Mouse (Mus musculus) C2C12 (cell line): ENCODE results near the gene St8sia2. TPM values are rescaled to one million over a fixed set of nuclear protein-coding genes. Genes with fewer than 3 reads are reported as not detected.

ENCODE experiments used
- H3K27me3 ChIP-seq: one replicate; pipeline ENCODE4 v1.6.1; 2011; ENCODE audit not compliant: control insufficient read depth, insufficient read depth, insufficient read length
- H3K36me3 ChIP-seq: one replicate; pipeline ENCODE4 v1.6.1; 2011; ENCODE audit not compliant: control insufficient read depth, insufficient read depth
- H3K4me3 ChIP-seq: one replicate; pipeline ENCODE4 v1.5.1; 2011; ENCODE audit warnings: mild to moderate bottlenecking, control low read depth; ENCODE audit not compliant: poor library complexity, insufficient read depth, severe bottlenecking
- H3K79me2 ChIP-seq: one replicate; pipeline ENCODE4 v1.6.1; 2011; ENCODE audit not compliant: control insufficient read depth, insufficient read depth
- H3K79me3 ChIP-seq: one replicate; pipeline ENCODE4 v1.6.1; 2011; ENCODE audit warnings: low read depth, control low read depth
- H3ac ChIP-seq: one replicate; pipeline ENCODE3; 2011; ENCODE audit warnings: low read depth; ENCODE audit not compliant: control insufficient read depth, insufficient read length
- CEBPB ChIP-seq: IDR thresholded peaks from one replicate; pipeline ENCODE4 v1.6.1; 2011; ENCODE audit warnings: low read depth, mild to moderate bottlenecking, control low read depth, moderate library complexity
- CTCF ChIP-seq: IDR thresholded peaks from one replicate; pipeline ENCODE4 v1.5.1; 2011; ENCODE audit not compliant: control insufficient read depth, insufficient read depth, insufficient read length
- FOSL1 ChIP-seq: IDR thresholded peaks from one replicate; pipeline ENCODE4 v1.8.0; 2011; ENCODE audit warnings: mild to moderate bottlenecking, low read length; ENCODE audit not compliant: poor library complexity, insufficient read depth, severe bottlenecking
- MAX ChIP-seq: IDR thresholded peaks from one replicate; pipeline ENCODE4 v1.6.1; 2011; ENCODE audit warnings: mild to moderate bottlenecking, control low read depth
- MYOD1 ChIP-seq: IDR thresholded peaks from one replicate; pipeline ENCODE4 v1.6.1; 2011; ENCODE audit warnings: low read depth; ENCODE audit not compliant: control insufficient read depth, insufficient read length
- MYOG ChIP-seq: IDR thresholded peaks from one replicate; pipeline ENCODE4 v1.6.1; 2011; ENCODE audit not compliant: control insufficient read depth, insufficient read length; ENCODE audit errors: extremely low read depth
- USF1 ChIP-seq: IDR thresholded peaks from one replicate; pipeline ENCODE4 v1.6.1; 2011; ENCODE audit warnings: low read depth, mild to moderate bottlenecking, control low read depth, moderate library complexity
- polyA plus RNA-seq: library from polyadenylated mRNA; unstranded; fragments of >200 nt; fragmentation: generic; extraction: Trizol; gene quantifications from one replicate; pipeline ENCODE4 v1.2.1, GENCODE M21; 2012; ENCODE audit warnings: missing spikeins

Gene St8sia2
- polyA plus RNA-seq, 1 experiment = 2.2 TPM

DNA sequence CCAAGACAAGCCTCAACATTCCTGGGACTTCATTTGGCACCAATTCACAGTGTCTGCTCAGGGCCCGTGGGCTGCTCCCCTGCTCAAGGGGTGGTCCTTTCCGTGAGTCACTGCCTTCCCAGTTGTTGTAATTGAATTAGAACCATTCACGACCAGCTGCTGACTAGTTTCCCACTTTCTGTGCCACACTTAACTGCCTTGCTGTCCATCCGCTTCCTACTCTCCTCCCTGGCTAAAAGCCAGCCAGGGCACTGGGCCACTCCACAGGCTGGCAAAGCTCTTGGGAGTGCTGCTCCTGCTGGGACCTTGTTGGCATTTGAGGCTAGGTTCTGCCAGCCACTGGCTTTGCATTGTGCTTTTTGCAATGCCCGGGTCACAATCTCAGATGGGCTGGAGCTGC is 59.0 kb downstream of the St8sia2 start:
- H3K79me3 ChIP-seq = no peaks in the 10 kb centered on the region
- H3K36me3 ChIP-seq = no peaks in the 10 kb centered on the region
- H3K4me3 ChIP-seq = no peak overlapping the region
- TF ChIP-seq CTCF = no peak
- TF ChIP-seq MYOD1 = no peak
- no peak for TF ChIP-seq CEBPB
- TF ChIP-seq MYOG = no peak
- no peak for TF ChIP-seq MAX
- no peak for TF ChIP-seq FOSL1
- TF ChIP-seq USF1 = no peak
- no peaks in the 10 kb centered on the region for H3K27me3 ChIP-seq
- no peak overlapping the region for H3ac ChIP-seq
- H3K79me2 ChIP-seq = no peaks in the 10 kb centered on the region

DNA sequence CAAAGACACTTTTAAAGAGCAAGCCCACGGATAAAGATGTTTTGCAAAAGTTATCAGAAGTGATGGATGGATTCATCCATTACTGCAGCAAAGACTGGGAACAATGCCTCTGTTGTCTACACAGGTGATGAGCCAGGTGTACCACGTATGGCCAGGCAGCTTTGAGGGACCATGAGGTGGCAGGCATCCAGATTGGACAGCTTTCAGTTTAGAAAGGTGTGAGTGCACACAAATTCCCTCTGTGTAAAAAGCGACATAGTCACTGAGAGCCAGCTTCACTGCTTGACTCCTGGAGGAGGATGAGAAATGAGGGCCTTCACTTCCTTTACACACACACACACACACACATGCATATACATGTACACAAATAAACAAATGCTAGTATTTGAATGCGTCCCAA is 60.4 kb downstream of the St8sia2 start:
- no peaks in the 10 kb centered on the region for H3K36me3 ChIP-seq
- H3K27me3 ChIP-seq = no peaks in the 10 kb centered on the region
- H3K4me3 ChIP-seq = no peak overlapping the region
- no peaks in the 10 kb centered on the region for H3K79me2 ChIP-seq
- no peak for TF ChIP-seq FOSL1
- no peak for TF ChIP-seq CTCF
- no peak for TF ChIP-seq MAX
- TF ChIP-seq CEBPB = no peak
- no peak for TF ChIP-seq MYOG
- no peak for TF ChIP-seq MYOD1
- TF ChIP-seq USF1 = no peak
- H3K79me3 ChIP-seq = no peaks in the 10 kb centered on the region
- no peak overlapping the region for H3ac ChIP-seq

DNA sequence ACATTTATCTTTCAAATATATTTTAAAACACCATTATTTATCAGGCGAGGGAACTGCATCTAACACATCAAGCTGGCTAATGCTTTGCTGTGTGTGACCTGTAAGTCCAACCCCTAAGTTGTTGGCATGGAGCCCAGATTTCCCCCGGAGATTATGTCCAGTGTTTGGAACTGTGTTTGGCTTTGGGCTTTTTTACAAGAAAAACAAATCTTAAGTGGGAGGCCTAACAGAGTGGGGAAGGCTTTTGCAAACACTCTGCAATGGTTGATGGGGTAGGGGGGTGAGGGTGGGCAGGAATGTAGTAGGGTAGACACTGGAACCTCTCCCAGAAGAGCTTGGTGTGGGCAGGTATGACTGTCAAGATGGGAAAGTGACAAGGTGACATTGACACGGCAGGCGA is 71.8 kb downstream of the St8sia2 start:
- no peaks in the 10 kb centered on the region for H3K27me3 ChIP-seq
- H3K4me3 ChIP-seq = no peak overlapping the region
- no peaks in the 10 kb centered on the region for H3K79me3 ChIP-seq
- TF ChIP-seq FOSL1 (no peak), CTCF (no peak), MAX (no peak), MYOG (no peak), USF1 (no peak), MYOD1 (no peak), CEBPB (no peak)
- no peaks in the 10 kb centered on the region for H3K79me2 ChIP-seq
- H3ac ChIP-seq = no peak overlapping the region
- H3K36me3 ChIP-seq = no peaks in the 10 kb centered on the region

DNA sequence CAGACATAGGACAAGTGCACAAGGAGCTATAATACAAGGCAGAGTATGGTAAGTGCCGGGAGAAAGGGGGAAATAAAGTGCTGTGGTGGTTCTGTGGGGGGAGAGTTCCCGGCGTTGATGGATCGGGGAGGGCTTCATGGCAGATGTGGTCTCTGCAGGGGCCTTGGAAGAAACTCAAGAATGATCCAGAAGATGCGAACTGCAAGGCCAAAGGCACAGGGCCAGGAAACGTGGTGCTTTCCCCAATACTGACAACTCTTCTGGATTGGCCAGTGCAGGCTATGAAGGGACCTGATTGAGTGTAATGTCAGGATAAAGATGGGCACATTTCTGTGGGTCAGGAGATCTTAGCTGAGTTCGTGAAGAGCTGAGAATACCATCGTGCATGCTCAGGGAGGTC is 74.3 kb downstream of the St8sia2 start:
- no peaks in the 10 kb centered on the region for H3K79me2 ChIP-seq

DNA sequence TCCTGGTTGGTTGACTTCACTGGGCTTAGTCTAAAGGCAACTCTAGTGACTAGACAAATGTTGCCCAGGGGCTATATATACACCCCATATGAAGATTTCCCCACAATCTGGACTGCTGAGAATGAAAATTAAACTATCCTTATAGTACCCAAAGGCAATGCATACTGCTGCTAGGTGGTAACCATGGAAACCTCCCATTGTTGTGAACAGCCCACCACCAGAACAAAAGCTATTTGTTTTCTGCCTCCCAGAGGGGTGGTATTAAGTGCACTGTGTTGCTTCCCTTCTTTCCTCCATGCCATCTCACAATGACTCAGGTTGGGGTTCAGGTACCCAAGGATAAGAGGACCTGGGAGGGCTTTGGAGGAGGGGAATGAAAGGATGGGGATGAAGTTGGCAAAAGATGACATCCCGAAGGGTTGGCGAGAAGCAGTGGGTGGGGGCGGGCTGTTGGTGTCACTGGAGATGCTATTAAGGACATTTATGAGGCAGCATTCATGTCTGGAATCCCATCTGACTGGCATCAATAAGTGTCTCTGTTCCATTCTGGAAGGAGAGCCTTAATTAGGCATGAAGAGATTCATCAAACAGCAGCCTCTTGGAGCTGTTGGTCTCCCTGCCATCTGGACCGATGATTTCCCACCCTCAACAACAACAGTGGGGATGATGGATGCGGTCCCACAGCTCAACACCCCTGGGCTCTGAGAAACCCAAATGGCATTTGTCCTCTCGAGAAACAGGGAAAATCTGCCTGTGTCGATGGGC is 75.3 kb downstream of the St8sia2 start:
- no peak overlapping the region for H3K4me3 ChIP-seq
- H3K79me3 ChIP-seq = no peaks in the 10 kb centered on the region
- no peak overlapping the region for H3ac ChIP-seq
- H3K79me2 ChIP-seq = no peaks in the 10 kb centered on the region
- no peaks in the 10 kb centered on the region for H3K36me3 ChIP-seq
- H3K27me3 ChIP-seq = no peaks in the 10 kb centered on the region
- no peak for TF ChIP-seq MYOG
- TF ChIP-seq MYOD1 = no peak
- TF ChIP-seq MAX = no peak
- no peak for TF ChIP-seq CEBPB

More for the DNA sequence above, 74.3 kb downstream of the St8sia2 start:
- Histone ChIP-seq H3K36me3 (no peaks in the 10 kb centered on the region), H3K27me3 (no peaks in the 10 kb centered on the region), H3K79me3 (no peaks in the 10 kb centered on the region), H3ac (no peak overlapping the region), H3K4me3 (no peak overlapping the region)
- TF ChIP-seq CEBPB (no peak), MYOD1 (no peak), MYOG (no peak), USF1 (no peak), CTCF (no peak), MAX (no peak), FOSL1 (no peak)

DNA sequence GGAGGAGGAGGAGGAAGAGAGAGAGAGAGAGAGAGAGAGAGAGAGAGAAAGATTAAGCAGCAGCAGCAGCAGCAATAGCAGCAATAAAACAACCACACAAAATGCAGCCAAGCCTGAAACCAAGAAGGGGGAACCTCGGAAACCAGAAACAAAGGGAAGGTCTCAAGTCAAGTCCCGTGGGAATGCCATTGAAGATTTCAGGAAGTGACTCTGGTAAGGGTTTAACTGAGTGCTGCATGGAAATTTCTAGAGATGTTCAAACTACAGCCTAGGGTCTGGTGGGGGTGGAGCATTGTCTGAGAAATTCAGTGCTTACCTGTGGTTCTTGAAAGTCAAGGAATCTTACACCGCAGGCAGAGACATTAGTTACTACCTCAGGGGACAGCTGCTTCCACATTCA is 77.4 kb downstream of the St8sia2 start:
- H3ac ChIP-seq = no peak overlapping the region
- no peak for TF ChIP-seq USF1
- TF ChIP-seq CTCF = no peak
- no peak for TF ChIP-seq MYOG
- TF ChIP-seq FOSL1 = no peak
- no peak for TF ChIP-seq MYOD1
- no peak for TF ChIP-seq MAX
- no peak for TF ChIP-seq CEBPB
- H3K79me3 ChIP-seq = no peaks in the 10 kb centered on the region
- H3K27me3 ChIP-seq = no peaks in the 10 kb centered on the region
- H3K36me3 ChIP-seq = no peaks in the 10 kb centered on the region
- no peak overlapping the region for H3K4me3 ChIP-seq
- no peaks in the 10 kb centered on the region for H3K79me2 ChIP-seq
